Mouse (Mus musculus): Measurements from ENCODE around the gene Pold4. TPM values are rescaled to one million over a fixed set of nuclear protein-coding genes. Genes with fewer than 3 reads are reported as not detected.

Pold4 gene
- polyA plus RNA-seq, 1 experiment from 2014 or later = 21.1 TPM

- ATAC-seq (ENCODE audit: low read depth) = peak; percentile 52
Observed at GRCm38 (mm10) chr19:4192251-4192985, 39.3 kb upstream of the Pold4 start.

GRCm38 (mm10) chr19:4193129-4193528 is 38.6 kb upstream of the Pold4 start:
- Histone ChIP-seq H3K9me3 (ENCODE audit: control insufficient read depth, low read length) (no peaks in the 10 kb centered on the region), H3K9ac (replicated peaks; ENCODE audit: low read depth, low read length) (peak overlapping the region; percentile 98), H3K36me3 (ENCODE audit: control insufficient read depth, insufficient read depth, low read length) (peaks cover 26% of the 10 kb centered on the region), H3K27ac (ENCODE audit: low read depth, low read length) (no peak overlapping the region), H3K4me3 (ENCODE audit: low read depth, low read length) (peak overlapping the region; percentile 80), H3K4me2 (ENCODE audit: low read depth, low read length) (peak overlapping the region; percentile 97), H3K4me1 (ENCODE audit: control insufficient read depth, insufficient read depth, low read length) (peaks cover 10% of the 10 kb centered on the region), H3K27me3 (ENCODE audit: control insufficient read depth, insufficient read depth, low read length) (no peaks in the 10 kb centered on the region)
- 68% methylated on average over 6 of the region's 6 CpGs for WGBS
- ATAC-seq (ENCODE audit: low read depth) = no peak

More at GRCm38 (mm10) chr19:4192251-4192985, 39.3 kb upstream of the Pold4 start:
- Histone ChIP-seq H3K4me1 (ENCODE audit: control insufficient read depth, insufficient read depth, low read length) (peaks cover 10% of the 10 kb centered on the region), H3K27me3 (ENCODE audit: control insufficient read depth, insufficient read depth, low read length) (no peaks in the 10 kb centered on the region), H3K36me3 (ENCODE audit: control insufficient read depth, insufficient read depth, low read length) (peaks cover 26% of the 10 kb centered on the region), H3K4me2 (ENCODE audit: low read depth, low read length) (peak overlapping the region; percentile 97), H3K27ac (ENCODE audit: low read depth, low read length) (peak overlapping the region; percentile 91), H3K9ac (replicated peaks; ENCODE audit: low read depth, low read length) (peak overlapping the region; percentile 98), H3K4me3 (ENCODE audit: low read depth, low read length) (peak overlapping the region; percentile 80), H3K9me3 (ENCODE audit: control insufficient read depth, low read length) (no peaks in the 10 kb centered on the region)
- WGBS = under 1% methylated on average over 51 of the region's 52 CpGs

GRCm38 (mm10) chr19:4194021-4194724 is 37.5 kb upstream of the Pold4 start:
- H3K36me3 ChIP-seq (ENCODE audit: control insufficient read depth, insufficient read depth, low read length) = peaks cover 26% of the 10 kb centered on the region
- no peaks in the 10 kb centered on the region for H3K9me3 ChIP-seq (ENCODE audit: control insufficient read depth, low read length)
- no peak overlapping the region for H3K9ac ChIP-seq (replicated peaks; ENCODE audit: low read depth, low read length)
- H3K27me3 ChIP-seq (ENCODE audit: control insufficient read depth, insufficient read depth, low read length) = no peaks in the 10 kb centered on the region
- H3K4me3 ChIP-seq (ENCODE audit: low read depth, low read length) = no peak overlapping the region
- peaks cover 10% of the 10 kb centered on the region for H3K4me1 ChIP-seq (ENCODE audit: control insufficient read depth, insufficient read depth, low read length)
- H3K4me2 ChIP-seq (ENCODE audit: low read depth, low read length) = no peak overlapping the region
- ATAC-seq (ENCODE audit: low read depth) = no peak
- WGBS = 86% methylated on average over 8 of the region's 8 CpGs
- H3K27ac ChIP-seq (ENCODE audit: low read depth, low read length) = no peak overlapping the region

- Histone ChIP-seq H3K9me3 (ENCODE audit: control insufficient read depth, low read length) (no peaks in the 10 kb centered on the region), H3K4me2 (ENCODE audit: low read depth, low read length) (no peak overlapping the region), H3K4me1 (ENCODE audit: control insufficient read depth, insufficient read depth, low read length) (peaks cover 10% of the 10 kb centered on the region), H3K27me3 (ENCODE audit: control insufficient read depth, insufficient read depth, low read length) (no peaks in the 10 kb centered on the region), H3K9ac (replicated peaks; ENCODE audit: low read depth, low read length) (no peak overlapping the region), H3K4me3 (ENCODE audit: low read depth, low read length) (no peak overlapping the region), H3K36me3 (ENCODE audit: control insufficient read depth, insufficient read depth, low read length) (peaks cover 26% of the 10 kb centered on the region), H3K27ac (ENCODE audit: low read depth, low read length) (no peak overlapping the region)
- WGBS = 77% methylated on average over 12 of the region's 12 CpGs
- no peak for ATAC-seq (ENCODE audit: low read depth)
Observed at GRCm38 (mm10) chr19:4194776-4195650, 36.7 kb upstream of the Pold4 start.

GRCm38 (mm10) chr19:4196048-4196447 is 35.7 kb upstream of the Pold4 start:
- H3K4me1 ChIP-seq (ENCODE audit: control insufficient read depth, insufficient read depth, low read length) = peaks cover 19% of the 10 kb centered on the region
- peaks cover 26% of the 10 kb centered on the region for H3K36me3 ChIP-seq (ENCODE audit: control insufficient read depth, insufficient read depth, low read length)
- no peak overlapping the region for H3K4me3 ChIP-seq (ENCODE audit: low read depth, low read length)
- WGBS = 75% methylated on average over 2 of the region's 2 CpGs
- H3K27me3 ChIP-seq (ENCODE audit: control insufficient read depth, insufficient read depth, low read length) = no peaks in the 10 kb centered on the region
- H3K9ac ChIP-seq (replicated peaks; ENCODE audit: low read depth, low read length) = no peak overlapping the region
- H3K9me3 ChIP-seq (ENCODE audit: control insufficient read depth, low read length) = no peaks in the 10 kb centered on the region
- no peak overlapping the region for H3K27ac ChIP-seq (ENCODE audit: low read depth, low read length)
- no peak for ATAC-seq (ENCODE audit: low read depth)
- H3K4me2 ChIP-seq (ENCODE audit: low read depth, low read length) = no peak overlapping the region

GRCm38 (mm10) chr19:4196548-4196947 is 35.2 kb upstream of the Pold4 start:
- Histone ChIP-seq H3K4me2 (ENCODE audit: low read depth, low read length) (no peak overlapping the region), H3K36me3 (ENCODE audit: control insufficient read depth, insufficient read depth, low read length) (peaks cover 26% of the 10 kb centered on the region), H3K4me1 (ENCODE audit: control insufficient read depth, insufficient read depth, low read length) (peaks cover 20% of the 10 kb centered on the region), H3K9ac (replicated peaks; ENCODE audit: low read depth, low read length) (no peak overlapping the region), H3K4me3 (ENCODE audit: low read depth, low read length) (no peak overlapping the region), H3K9me3 (ENCODE audit: control insufficient read depth, low read length) (no peaks in the 10 kb centered on the region), H3K27ac (ENCODE audit: low read depth, low read length) (no peak overlapping the region), H3K27me3 (ENCODE audit: control insufficient read depth, insufficient read depth, low read length) (no peaks in the 10 kb centered on the region)
- WGBS = 25% methylated on average over 5 of the region's 5 CpGs
- ATAC-seq (ENCODE audit: low read depth) = no peak

- Histone ChIP-seq H3K4me2 (ENCODE audit: low read depth, low read length) (no peak overlapping the region), H3K4me1 (ENCODE audit: control insufficient read depth, insufficient read depth, low read length) (peaks cover 22% of the 10 kb centered on the region), H3K27ac (ENCODE audit: low read depth, low read length) (no peak overlapping the region), H3K4me3 (ENCODE audit: low read depth, low read length) (no peak overlapping the region), H3K27me3 (ENCODE audit: control insufficient read depth, insufficient read depth, low read length) (no peaks in the 10 kb centered on the region), H3K9me3 (ENCODE audit: control insufficient read depth, low read length) (no peaks in the 10 kb centered on the region), H3K9ac (replicated peaks; ENCODE audit: low read depth, low read length) (no peak overlapping the region), H3K36me3 (ENCODE audit: control insufficient read depth, insufficient read depth, low read length) (peaks cover 26% of the 10 kb centered on the region)
- 79% methylated on average over 3 of the region's 3 CpGs for WGBS
- ATAC-seq (ENCODE audit: low read depth) = no peak
Observed at GRCm38 (mm10) chr19:4197180-4197579, 34.5 kb upstream of the Pold4 start.

GRCm38 (mm10) chr19:4201291-4201909 is 30.3 kb upstream of the Pold4 start, which contains the start of gene Rad9a:
Gene Rad9a, minus strand, starts transcription at chr19:4201662.
- H3K9me3 ChIP-seq (ENCODE audit: control insufficient read depth, low read length) = no peaks in the 10 kb centered on the region
- H3K27me3 ChIP-seq (ENCODE audit: control insufficient read depth, insufficient read depth, low read length) = no peaks in the 10 kb centered on the region
- H3K4me3 ChIP-seq (ENCODE audit: low read depth, low read length) = peak within 1 kb of the TSS; percentile 57
- H3K4me1 ChIP-seq (ENCODE audit: control insufficient read depth, insufficient read depth, low read length) = peaks cover 15% of the 10 kb centered on the region
- peak within 1 kb of the TSS; percentile 28; the same call in 1 of the 2 replicates for H3K27ac ChIP-seq (ENCODE audit: low read depth, low read length)
- peak; percentile 83 for ATAC-seq (ENCODE audit: low read depth)
- peak within 1 kb of the TSS; percentile 59 for H3K9ac ChIP-seq (replicated peaks; ENCODE audit: low read depth, low read length)
- no peaks in the 10 kb centered on the region for H3K36me3 ChIP-seq (ENCODE audit: control insufficient read depth, insufficient read depth, low read length)
- peak within 1 kb of the TSS; percentile 81 for H3K4me2 ChIP-seq (ENCODE audit: low read depth, low read length)
- WGBS = 0% methylated on average over 34 of the region's 34 CpGs
